Mouse (Mus musculus) C2C12 (cell line): ENCODE data around the gene Moap1. TPM values are rescaled to one million over a fixed set of nuclear protein-coding genes. Genes with fewer than 3 reads are reported as not detected.

Experiments used
- H3K27me3 ChIP-seq: one replicate; pipeline ENCODE4 v1.6.1; 2011; ENCODE audit not compliant: control insufficient read depth, insufficient read depth, insufficient read length
- H3K36me3 ChIP-seq: one replicate; pipeline ENCODE4 v1.6.1; 2011; ENCODE audit not compliant: control insufficient read depth, insufficient read depth
- H3K4me3 ChIP-seq: one replicate; pipeline ENCODE4 v1.5.1; 2011; ENCODE audit warnings: mild to moderate bottlenecking, control low read depth; ENCODE audit not compliant: poor library complexity, insufficient read depth, severe bottlenecking
- H3K79me2 ChIP-seq: one replicate; pipeline ENCODE4 v1.6.1; 2011; ENCODE audit not compliant: control insufficient read depth, insufficient read depth
- H3K79me3 ChIP-seq: one replicate; pipeline ENCODE4 v1.6.1; 2011; ENCODE audit warnings: low read depth, control low read depth
- H3ac ChIP-seq: one replicate; pipeline ENCODE3; 2011; ENCODE audit warnings: low read depth; ENCODE audit not compliant: control insufficient read depth, insufficient read length
- CEBPB ChIP-seq: IDR thresholded peaks from one replicate; pipeline ENCODE4 v1.6.1; 2011; ENCODE audit warnings: low read depth, mild to moderate bottlenecking, control low read depth, moderate library complexity
- CTCF ChIP-seq: IDR thresholded peaks from one replicate; pipeline ENCODE4 v1.5.1; 2011; ENCODE audit not compliant: control insufficient read depth, insufficient read depth, insufficient read length
- FOSL1 ChIP-seq: IDR thresholded peaks from one replicate; pipeline ENCODE4 v1.8.0; 2011; ENCODE audit warnings: mild to moderate bottlenecking, low read length; ENCODE audit not compliant: poor library complexity, insufficient read depth, severe bottlenecking
- MAX ChIP-seq: IDR thresholded peaks from one replicate; pipeline ENCODE4 v1.6.1; 2011; ENCODE audit warnings: mild to moderate bottlenecking, control low read depth
- MYOD1 ChIP-seq: IDR thresholded peaks from one replicate; pipeline ENCODE4 v1.6.1; 2011; ENCODE audit warnings: low read depth; ENCODE audit not compliant: control insufficient read depth, insufficient read length
- MYOG ChIP-seq: IDR thresholded peaks from one replicate; pipeline ENCODE4 v1.6.1; 2011; ENCODE audit not compliant: control insufficient read depth, insufficient read length; ENCODE audit errors: extremely low read depth
- USF1 ChIP-seq: IDR thresholded peaks from one replicate; pipeline ENCODE4 v1.6.1; 2011; ENCODE audit warnings: low read depth, mild to moderate bottlenecking, control low read depth, moderate library complexity
- polyA plus RNA-seq: library from polyadenylated mRNA; unstranded; fragments of >200 nt; fragmentation: generic; extraction: Trizol; gene quantifications from one replicate; pipeline ENCODE4 v1.2.1, GENCODE M21; 2012; ENCODE audit warnings: missing spikeins

The Moap1 gene
- polyA plus RNA-seq, 1 experiment = 4.7 TPM

DNA sequence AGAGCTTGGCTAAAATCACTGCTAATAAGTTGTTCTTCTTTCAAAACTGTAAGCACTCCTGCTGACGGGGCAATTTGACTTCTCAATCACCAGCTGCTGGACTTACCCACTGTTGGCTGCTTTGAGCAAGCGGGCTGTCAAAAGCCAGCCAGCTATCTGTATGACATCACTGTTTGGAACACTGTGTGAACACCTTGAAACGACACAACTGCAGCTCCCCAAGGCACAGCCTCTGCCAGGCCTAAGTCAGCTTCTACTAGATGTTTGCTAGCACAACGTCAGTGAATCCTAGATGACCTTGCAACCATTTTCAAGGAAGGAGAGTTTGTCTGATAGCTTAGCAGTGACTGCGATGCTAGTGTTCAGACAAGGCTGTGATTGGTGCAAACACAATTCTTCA is 4.4 kb downstream of the Moap1 start:
- Histone ChIP-seq H3K36me3 (peaks cover 12% of the 10 kb centered on the region), H3K79me3 (peaks cover 2% of the 10 kb centered on the region), H3K79me2 (peaks cover 18% of the 10 kb centered on the region), H3K27me3 (no peaks in the 10 kb centered on the region), H3K4me3 (no peak overlapping the region), H3ac (no peak overlapping the region)
- TF ChIP-seq FOSL1 (no peak), CEBPB (no peak), MYOG (no peak), MAX (no peak), USF1 (no peak), MYOD1 (no peak), CTCF (no peak)

GRCm38 (mm10) chr12:102733381-102733780 is 10.1 kb downstream of the Moap1 start:
- no peaks in the 10 kb centered on the region for H3K79me3 ChIP-seq
- H3K36me3 ChIP-seq = no peaks in the 10 kb centered on the region
- no peaks in the 10 kb centered on the region for H3K27me3 ChIP-seq
- no peak overlapping the region for H3ac ChIP-seq
- TF ChIP-seq MAX = no peak
- peak; percentile 78 for TF ChIP-seq CTCF
- H3K79me2 ChIP-seq = no peaks in the 10 kb centered on the region
- no peak overlapping the region for H3K4me3 ChIP-seq

DNA sequence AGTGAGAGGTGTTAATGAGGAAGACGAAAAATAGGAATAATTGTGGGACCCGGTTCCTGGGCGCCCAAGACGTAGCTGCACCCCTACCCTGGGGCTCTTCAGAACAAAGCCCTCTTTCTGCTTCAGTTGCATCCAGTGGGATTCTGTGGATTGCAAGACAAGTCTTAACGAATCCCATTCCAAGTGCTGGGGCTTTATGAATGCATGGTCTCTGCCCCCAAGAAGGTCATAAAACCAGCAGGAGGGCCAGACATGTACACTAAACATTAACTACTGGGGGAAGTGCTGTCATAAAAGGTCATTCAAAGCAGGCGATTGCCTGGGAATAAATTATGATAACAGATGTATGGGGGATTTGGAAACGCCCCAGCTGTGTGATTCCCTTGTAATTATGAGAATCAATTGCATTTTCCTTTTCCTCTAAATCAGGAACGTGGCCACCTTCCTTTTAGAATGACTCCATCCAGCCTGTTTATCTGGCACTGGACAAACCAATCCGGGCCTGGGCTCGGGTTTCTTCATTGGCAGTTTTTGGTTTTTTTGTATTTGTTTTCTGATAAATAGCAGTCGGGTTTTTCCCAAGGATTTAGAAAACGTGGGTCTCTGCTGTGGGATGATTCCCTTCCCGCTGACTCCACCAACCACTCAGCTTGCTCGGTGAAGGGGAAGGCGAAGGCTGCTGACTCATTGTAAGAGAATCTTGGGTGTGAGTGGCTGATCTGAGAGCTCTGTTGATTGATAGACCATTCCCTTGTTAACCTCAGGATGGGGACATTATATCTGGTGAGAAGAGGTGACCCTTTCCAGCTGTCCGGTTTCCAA is 12.5 kb downstream of the Moap1 start:
- H3ac ChIP-seq = no peak overlapping the region
- no peaks in the 10 kb centered on the region for H3K36me3 ChIP-seq
- no peaks in the 10 kb centered on the region for H3K79me3 ChIP-seq
- no peaks in the 10 kb centered on the region for H3K27me3 ChIP-seq
- no peak overlapping the region for H3K4me3 ChIP-seq
- no peaks in the 10 kb centered on the region for H3K79me2 ChIP-seq
- TF ChIP-seq MYOG = no peak
- TF ChIP-seq CEBPB = no peak
- no peak for TF ChIP-seq CTCF
- no peak for TF ChIP-seq MYOD1
- TF ChIP-seq FOSL1 = no peak
- no peak for TF ChIP-seq USF1
- no peak for TF ChIP-seq MAX

DNA sequence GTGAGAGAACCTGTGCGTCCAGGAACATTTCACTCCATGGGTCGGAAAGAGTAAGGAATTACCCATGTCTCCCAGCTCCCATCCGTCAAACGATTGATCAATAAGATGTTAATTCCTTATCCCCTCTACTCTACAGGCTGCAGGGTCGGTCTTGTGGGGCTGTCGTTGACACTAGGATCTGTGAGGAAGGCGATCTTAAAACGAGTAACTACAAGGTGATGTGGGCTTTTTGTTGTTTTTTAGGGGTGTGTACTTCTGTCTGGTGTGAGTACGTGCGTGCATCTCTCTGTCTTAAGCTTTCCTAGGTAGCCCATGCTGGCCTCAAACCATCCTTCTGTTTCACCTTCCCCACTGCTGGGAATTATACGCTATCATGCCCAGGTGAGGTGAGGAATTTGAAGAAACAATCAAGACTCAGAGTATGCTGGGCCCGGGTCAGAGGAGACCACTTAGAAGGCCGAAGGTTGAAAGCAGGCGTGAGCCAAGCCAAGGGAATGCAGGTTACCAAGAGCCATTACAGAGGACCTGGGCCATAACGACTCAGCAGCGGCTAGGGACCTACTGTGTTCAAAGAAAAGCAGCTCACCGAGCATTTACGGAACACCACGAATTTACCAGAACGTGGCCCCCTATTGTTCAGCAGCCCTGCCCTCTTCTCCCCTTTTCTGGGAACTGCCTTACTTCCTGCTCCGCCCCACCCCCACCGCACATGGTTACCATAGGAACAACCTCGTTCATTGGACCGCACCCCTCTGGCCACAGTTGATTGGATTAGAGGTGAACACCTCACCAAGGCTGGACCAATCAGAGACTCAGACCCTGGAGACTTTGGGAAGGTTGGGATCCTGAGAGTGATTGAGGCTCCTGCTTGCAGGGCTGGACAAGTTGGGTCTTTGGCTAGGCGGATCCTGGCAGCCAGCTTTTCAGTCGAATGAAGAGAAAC is 13.3 kb downstream of the Moap1 start:
- no peaks in the 10 kb centered on the region for H3K79me2 ChIP-seq
- H3K27me3 ChIP-seq = no peaks in the 10 kb centered on the region
- H3ac ChIP-seq = no peak overlapping the region
- H3K4me3 ChIP-seq = no peak overlapping the region
- no peaks in the 10 kb centered on the region for H3K79me3 ChIP-seq
- TF ChIP-seq MAX (no peak), USF1 (no peak), FOSL1 (no peak), MYOD1 (no peak), MYOG (no peak), CEBPB (no peak), CTCF (no peak)
- H3K36me3 ChIP-seq = no peaks in the 10 kb centered on the region

GRCm38 (mm10) chr12:102725761-102726175 is 17.7 kb downstream of the Moap1 start:
- no peaks in the 10 kb centered on the region for H3K27me3 ChIP-seq
- no peak for TF ChIP-seq MYOG
- TF ChIP-seq MAX = no peak
- no peak for TF ChIP-seq MYOD1
- TF ChIP-seq CEBPB = no peak
- TF ChIP-seq FOSL1 = no peak
- TF ChIP-seq USF1 = no peak
- TF ChIP-seq CTCF = no peak
- no peak overlapping the region for H3K4me3 ChIP-seq
- no peaks in the 10 kb centered on the region for H3K79me2 ChIP-seq
- no peaks in the 10 kb centered on the region for H3K79me3 ChIP-seq
- H3ac ChIP-seq = no peak overlapping the region
- H3K36me3 ChIP-seq = no peaks in the 10 kb centered on the region
